Mouse (Mus musculus) cerebellum, adult 9-11 months (tissue): ENCODE results near the gene Cer1.

Experiments
- DNase-seq: peaks from one replicate; pipeline ENCODE4 v3.0.0; 2022

Gene Cer1

DNA sequence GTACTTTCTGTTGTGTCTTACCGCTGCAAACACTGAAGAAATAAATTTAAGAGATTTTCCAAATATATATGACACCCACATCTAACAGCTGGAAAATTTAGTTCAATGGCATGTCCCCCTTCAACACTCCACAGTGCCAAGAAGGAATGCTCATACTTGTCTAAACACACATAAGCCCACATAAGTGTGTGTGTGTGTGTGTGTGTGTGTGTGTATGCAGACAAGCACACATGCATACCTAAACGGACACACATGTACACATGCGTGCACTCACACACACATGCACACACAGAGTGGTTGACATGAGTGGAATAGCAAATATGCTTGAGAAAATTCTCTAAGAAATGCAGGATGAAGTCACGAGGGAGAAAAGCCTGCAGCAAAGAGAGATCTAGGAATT, 12.4 kb downstream of the Cer1 start:
- DNase-seq, result no peak

DNA sequence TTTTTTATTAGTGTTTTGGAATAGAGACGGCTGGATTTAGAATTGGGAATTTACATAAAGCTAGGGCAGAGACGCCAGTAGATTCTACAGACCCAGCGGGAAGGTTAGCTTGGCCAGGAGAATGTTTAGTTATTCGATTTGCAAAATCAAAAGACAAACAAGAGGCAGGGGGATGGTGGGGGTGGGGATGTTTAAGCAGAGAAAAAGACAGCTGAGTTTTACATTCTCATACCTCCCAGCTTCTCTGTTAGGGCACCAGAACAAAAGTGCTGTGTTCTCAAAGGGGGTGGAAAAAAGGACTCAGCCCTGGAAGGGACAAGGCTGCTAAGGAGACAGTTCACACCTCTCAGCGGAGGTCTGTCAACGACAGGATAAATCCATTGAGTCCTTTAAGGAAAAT, 12.8 kb downstream of the Cer1 start:
- no peak for DNase-seq

DNA sequence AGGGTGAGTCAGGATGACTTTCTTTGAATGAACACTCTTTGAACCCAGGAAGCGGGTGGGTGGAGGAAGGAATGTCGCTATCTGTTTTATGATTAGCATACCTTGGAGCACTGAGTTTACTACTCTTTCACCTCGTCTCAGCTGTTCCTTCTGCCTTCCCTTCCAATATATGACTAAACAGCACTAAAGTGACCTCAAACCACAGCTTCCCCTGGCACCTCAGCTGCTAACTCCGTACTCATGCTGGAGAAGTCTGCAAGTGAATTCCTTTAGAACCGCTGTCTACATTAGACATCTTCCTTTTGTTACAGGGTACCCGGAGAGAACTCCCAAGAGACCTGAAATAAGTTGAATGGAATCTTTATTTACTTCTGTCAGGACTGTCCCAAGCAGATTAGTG, 14.0 kb downstream of the Cer1 start:
- DNase-seq, result no peak

DNA sequence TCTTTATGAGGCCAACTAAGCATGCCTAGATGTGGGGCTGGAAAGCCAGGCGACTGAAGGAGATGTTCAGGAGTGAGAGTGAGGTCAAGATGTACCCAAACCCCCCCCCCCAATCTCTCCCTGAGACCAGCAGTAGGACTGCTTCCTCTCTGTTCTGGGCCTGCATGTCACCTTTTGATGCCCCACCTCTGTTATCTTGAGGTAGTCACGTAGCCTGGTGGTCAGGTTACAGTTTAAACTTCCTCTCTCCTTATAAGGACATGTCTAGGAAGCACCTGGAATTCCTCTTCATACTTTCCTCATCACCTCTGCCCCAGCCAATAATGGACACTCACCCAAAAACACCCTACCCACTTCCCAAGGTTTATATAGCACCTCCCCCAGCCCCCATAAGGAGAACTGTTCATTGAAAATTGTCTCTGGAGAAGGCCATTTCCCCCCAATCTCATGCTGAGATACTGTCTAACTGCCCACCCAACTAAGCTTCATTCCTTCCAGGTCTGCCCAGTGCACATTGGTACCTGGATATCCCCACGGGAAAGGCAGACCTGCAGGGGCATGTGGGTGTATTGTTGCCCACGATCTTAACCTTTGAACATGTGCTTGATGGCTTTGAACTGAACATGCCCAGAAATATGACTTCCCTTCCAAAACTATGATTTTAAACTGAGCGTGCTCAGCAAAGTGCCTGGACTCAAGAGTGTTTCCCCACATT, 17.1 kb downstream of the Cer1 start:
- no peak for DNase-seq

DNA sequence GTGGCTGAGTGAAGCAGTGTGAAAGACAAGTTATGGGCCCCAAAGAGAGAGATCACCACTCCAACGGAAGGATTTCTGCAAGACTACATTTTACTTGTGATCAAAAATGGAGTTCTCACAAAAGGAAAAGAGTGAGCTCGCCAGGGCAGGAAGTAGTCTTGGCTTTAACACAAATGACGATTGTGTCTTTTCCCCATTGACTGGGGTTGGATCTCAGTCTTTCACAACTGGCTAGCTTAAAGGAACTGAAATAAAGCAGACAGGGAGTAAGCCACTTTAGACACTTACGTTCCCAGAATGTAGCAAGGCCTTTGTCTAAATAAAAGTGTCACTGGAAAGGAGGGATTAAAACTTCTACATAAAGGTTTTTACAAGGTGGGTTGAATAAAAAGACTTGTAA, 17.8 kb downstream of the Cer1 start:
- no peak for DNase-seq

DNA sequence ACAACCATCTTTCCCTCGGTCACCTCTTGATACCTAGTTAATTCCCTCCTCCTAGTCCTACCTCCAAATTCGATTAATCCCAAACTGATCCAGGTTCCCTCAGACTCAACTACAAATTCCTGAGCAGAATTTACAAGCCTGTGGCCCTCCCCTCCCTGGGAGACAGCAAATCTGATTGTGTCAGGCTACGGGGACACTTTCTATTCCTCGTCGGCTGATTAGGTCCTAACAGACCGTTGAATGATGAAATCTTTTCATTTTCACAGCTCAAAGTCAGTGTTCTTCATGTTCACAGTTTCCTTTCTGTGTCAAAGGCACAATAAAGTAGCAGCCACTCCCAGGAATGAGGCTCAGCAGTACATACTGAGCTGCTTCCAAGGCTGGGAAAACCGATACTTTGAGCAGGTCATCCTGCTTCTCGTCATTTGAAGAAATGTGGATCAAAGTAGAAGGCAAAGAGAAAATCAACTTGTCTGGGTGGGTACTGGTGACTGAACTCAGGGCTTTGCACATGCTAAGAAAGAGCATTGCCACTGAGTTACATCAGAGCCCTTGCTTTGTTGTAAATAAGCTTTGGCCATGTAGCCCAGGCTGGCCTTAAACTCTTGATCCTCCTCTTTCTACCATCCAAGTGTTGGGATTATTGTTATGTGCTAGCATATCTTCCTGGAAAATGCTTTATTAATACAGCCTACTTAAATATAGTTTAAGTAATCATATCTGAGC, 19.8 kb downstream of the Cer1 start:
- no peak for DNase-seq

DNA sequence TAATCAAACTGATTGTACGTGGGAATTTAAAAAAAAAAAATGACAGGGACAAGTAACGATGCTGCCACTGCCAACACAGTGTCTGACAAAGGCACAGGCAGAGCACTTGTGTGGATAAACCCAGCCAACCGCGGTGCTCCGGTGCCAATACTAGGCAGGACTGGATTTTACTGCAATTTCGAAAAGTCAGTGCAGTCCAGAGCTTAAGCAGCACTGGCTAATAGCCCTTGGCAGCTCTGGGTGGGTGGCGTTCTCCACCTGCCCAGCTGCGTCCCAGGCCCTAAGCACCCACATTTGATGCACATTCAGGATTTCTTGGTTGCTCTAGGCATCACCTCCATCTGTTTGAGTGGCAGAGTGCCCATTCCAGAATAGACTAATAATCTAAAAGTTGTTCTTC, 21.6 kb downstream of the Cer1 start:
- peak; percentile 29 for DNase-seq

DNA sequence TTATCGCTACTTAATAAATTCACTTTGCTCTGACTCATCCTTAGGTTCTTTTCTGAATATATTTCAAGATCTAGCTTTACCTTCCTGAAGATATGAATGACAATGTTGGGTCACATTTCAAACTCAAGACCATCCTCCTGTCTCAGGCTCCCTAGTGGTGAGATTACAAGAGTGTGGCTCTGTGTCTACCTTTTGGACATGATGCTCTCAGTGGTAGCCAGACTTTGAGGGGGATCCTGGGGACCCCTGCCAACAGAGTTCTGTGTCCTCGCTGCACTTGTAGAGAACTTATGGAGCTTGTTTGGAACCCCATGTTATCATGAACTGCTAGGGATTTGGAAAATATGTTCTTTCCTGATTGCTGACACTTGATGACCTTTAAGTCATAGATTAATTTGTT, 23.5 kb downstream of the Cer1 start:
- peak; percentile 10 for DNase-seq

DNA sequence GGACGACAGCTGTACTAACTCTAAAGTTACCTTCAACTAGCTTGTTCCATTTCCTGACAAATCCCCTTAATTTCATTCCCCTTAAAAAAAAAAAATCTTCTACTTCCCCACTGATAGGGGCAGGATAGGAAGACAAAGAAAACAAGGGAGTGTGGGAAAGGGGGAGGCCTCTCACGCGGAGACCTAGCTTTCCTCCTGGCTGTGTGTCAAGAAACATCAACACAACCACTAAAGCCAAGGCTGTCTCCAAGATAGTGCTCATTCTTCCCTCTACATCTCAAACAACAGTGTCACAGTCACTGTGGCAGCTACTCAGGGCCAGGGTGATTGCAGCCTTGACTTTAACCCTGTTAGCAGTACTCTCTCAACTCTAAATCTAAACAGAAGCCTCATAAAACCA, 24.4 kb downstream of the Cer1 start:
- peak; percentile 14 for DNase-seq

DNA sequence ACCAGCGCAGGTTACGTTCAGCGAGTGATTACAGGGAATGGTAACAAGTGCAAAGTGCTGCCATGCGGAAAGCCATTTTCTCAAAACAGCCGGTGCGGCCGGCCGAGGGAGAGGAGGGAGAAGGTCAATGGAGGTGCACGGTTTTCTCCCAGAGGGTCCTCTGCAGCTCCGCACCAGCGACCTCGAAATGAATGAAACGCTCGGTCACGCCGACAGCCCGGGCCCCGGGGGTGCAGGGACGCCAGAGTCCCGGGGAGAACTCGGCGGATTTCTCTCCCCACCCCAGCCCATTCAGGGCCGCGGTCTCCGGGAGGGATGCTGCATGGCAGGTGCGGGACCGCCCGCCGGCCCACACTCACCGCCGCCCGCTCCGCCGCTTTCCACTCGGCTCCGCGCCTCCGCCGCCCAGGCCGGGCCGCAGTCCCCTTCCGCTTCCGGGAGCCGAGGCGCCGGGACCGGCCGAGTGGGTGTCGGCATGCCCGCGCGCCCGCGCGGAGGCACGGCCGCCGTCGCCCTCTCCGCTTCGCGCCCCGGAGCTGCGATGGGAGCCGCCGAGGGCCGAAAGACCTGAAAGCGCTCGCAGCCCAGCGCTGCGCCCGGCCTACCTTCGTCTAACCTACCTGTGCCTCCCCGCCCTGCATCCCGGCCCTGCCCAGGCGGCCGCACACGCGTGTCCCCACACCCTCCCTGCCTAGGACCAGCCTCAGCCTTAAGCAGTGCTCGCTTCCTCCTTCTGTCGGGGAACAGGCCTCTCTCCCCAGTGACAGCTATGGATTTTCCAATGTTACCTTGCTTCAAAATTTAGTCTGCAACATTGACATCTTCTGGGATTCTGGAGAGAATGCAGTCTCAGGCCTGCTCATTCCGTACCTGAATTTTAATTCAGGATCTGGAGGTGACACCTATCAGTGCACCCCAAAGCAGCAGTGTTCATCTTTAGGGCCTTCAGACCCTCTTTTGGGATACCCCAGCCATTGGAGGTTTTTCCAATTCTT, 25.5 kb downstream of the Cer1 start, which contains the start of gene Zdhhc21:
Gene Zdhhc21, minus strand, starts transcription at position 828 of the 995 bp plus-strand sequence.
- DNase-seq, result peak; percentile 90

DNA sequence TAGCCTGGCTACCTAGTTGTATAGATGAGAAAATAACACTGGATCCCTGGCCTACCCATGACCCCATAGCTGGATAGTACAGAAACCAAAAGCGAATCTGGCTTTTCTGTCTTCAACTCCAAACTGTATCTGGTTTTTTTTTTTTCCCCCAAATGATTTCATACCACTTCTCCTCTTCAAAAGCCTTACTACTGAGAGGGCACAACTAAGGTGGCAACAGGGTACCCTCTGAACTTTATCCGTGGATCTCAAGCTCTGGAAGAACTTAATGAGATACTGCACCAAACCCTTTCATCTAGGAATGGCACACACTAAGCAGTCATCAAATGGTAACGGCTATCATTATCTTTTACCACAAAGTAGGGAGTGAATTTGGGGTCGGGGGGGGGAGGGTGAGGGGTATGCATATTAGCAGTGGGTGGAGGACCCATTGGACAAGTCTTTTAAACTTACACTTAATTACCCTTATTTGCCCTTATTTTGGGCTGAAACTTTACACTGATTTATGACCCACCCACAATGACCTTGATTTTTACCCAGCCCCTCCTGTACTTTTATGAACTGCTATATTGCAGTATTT, 26.4 kb downstream of the Cer1 start:
- no peak for DNase-seq

DNA sequence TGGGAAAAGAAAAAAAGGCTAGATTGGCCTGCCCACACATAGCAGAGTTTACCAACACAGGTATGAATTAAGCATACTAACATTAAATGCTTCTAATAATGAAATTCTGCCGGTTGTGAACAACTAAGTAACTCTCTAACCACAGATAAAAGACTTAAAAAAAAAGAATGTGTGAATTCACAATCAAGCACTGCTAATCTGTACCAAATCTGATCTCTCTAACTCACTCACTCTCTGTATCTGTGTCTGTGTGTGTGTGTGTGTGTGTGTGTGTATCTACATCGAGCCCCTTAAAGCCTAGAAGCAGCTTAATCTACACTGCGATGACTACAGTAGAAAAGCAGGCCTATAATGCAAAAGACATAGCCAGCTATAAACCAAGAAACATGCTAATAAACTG, 28.0 kb downstream of the Cer1 start:
- no peak for DNase-seq

DNA sequence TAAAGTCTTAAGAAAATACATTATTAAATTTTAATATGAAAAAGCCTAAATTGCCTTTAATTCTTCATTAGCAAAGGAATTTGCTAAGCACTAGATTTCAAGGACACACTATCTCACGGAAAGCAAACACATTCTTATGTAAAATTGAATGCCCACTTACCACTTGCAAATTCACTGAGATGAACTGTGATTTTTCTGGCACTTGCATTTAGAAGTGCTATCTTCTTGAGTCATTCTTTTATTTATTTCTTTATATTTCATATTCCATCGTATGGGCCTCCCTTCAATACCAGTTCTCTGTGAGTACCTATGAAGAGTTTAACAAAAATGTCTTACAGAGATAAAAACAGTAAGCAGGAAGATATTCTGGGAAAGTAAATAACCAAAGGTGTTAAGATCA, 31.1 kb downstream of the Cer1 start:
- DNase-seq, result no peak

DNA sequence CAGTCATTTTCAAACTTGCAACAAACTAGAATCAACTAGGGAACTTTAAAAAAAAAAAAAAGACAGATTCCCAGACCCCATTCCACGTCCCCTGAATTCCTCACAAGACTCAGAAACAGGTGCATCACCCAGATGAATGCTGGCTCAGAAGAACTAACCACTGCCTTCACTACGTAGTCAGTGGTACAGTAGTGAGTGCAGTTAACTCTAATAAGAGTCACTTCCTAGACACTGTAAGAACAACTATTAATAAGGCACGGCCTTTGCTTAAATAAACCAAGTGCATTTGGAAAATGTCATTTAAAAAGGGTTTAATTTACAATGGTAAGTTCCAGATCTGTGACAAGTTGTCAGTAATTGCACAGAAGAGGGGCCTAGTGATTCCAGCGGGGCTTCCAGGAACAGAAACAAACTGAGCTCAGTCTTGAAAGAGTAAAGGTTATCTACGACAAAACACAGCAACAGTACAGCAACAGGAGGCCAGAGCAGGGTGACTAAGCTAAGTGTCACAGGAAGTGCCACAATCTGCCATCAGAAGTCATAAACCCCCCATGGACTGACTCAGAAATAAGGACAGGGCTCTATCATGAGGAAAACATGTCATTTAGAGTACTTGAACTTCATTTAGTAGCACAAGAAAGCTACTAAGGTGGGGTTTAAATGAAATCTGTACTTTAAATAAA, 36.3 kb downstream of the Cer1 start:
- no peak for DNase-seq

DNA sequence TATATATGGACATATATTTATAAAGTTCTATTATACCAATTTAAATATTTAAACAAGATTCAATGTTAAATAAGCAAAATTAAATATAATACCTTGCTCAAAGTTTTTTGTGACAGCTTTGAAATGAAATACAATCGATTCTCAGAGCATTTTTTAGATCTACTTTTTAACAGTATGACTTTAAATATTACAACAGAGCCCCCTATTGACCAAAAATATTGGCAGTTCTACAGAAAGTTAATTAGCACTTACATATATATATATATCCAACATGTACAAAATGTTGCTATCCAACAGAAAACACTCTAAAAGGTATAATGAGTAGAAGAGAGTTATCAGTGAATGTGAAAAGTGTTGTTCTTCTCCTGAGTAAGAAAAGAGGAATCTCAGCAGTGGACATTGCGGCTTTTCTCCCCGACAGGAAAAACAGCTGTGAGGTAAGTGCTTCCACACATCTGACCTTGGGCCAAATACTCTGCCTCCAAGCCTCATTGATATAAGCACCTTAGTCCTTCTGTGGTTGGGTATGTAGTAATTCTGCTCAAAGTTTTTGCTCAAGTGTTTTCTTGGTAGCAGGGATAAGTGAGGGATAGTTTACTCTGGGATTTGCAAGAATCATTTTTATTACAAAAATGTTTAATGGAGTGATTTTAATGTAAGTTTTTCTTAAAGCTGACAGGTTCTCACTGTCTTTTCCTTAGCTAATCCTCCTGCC, 47.3 kb downstream of the Cer1 start:
- no peak for DNase-seq
